Mouse (Mus musculus) forebrain, embryonic 10.5 days (tissue): ENCODE results near the gene Rcsd1. TPM values are rescaled to one million over a fixed set of nuclear protein-coding genes. Genes with fewer than 3 reads are reported as not detected.

Experiments
- DNase-seq: peaks from one replicate; pipeline ENCODE4 v3.0.0-alpha.2; 2017; ENCODE audit warnings: low spot score; ENCODE audit errors: extremely low spot score
- H3K27ac ChIP-seq: fragments of 300-500 bp; sonication (generic); 2 replicates; pipeline ENCODE4 v1.5.1; 2016; ENCODE audit warnings: mild to moderate bottlenecking
- H3K27me3 ChIP-seq: fragments of 300-500 bp; sonication (generic); 2 replicates; pipeline ENCODE4 v1.6.1; 2016; ENCODE audit warnings: mild to moderate bottlenecking; ENCODE audit not compliant: poor library complexity, severe bottlenecking
- H3K36me3 ChIP-seq: fragments of 300-500 bp; sonication (generic); replicated peaks from 2 replicates; pipeline ENCODE4 v1.6.1; 2016; ENCODE audit warnings: mild to moderate bottlenecking, moderate library complexity
- H3K4me1 ChIP-seq: fragments of 300-500 bp; sonication (generic); 2 replicates; pipeline ENCODE4 v1.6.1; 2016
- H3K4me3 ChIP-seq: fragments of 300-500 bp; sonication (generic); 2 replicates; pipeline ENCODE4 v1.5.1; 2016; ENCODE audit warnings: mild to moderate bottlenecking, moderate library complexity
- H3K9me3 ChIP-seq: fragments of 300-500 bp; sonication (generic); 2 replicates; pipeline ENCODE4 v1.6.1; 2016; ENCODE audit warnings: mild to moderate bottlenecking, moderate library complexity
- WGBS: fragments of 180-500 bp; shearing (Covaris S2); methylation state at CpG from one replicate; pipeline ENCODE4 v1.1.7; 2016; 5-methylcytosine and 5-hydroxymethylcytosine counted together
- polyA plus RNA-seq: library from polyadenylated mRNA; unstranded; fragments of >200 nt; fragmentation: Nextera tagmentation; extraction: Ambion mirVana; gene quantifications from 2 replicates; pipeline ENCODE4 v1.2.1, GENCODE M21; 2016

Gene Rcsd1
- polyA plus RNA-seq, 1 experiment from 2014 or later = 8.4 TPM

GRCm38 (mm10) chr1:165708686-165709380, 724 bp downstream of the Rcsd1 start:
- H3K4me3 ChIP-seq = peak overlapping the region; percentile 78; the same call in 1 of the 2 replicates

GRCm38 (mm10) chr1:165707640-165708322, 1.8 kb downstream of the Rcsd1 start:
- WGBS = under 1% methylated on average over 47 of the region's 47 CpGs
- peak overlapping the region; percentile 84 for H3K27ac ChIP-seq
- H3K4me1 ChIP-seq = peaks cover 23% of the 10 kb centered on the region
- no peaks in the 10 kb centered on the region for H3K36me3 ChIP-seq
- DNase-seq = peak; percentile 42
- H3K27me3 ChIP-seq = peaks cover 75% of the 10 kb centered on the region
- peak overlapping the region; percentile 78 for H3K4me3 ChIP-seq
- no peaks in the 10 kb centered on the region for H3K9me3 ChIP-seq

More at GRCm38 (mm10) chr1:165708686-165709380, 724 bp downstream of the Rcsd1 start:
- 32% methylated on average over 9 of the region's 9 CpGs for WGBS
- DNase-seq = no peak
- Histone ChIP-seq H3K9me3 (no peaks in the 10 kb centered on the region), H3K36me3 (no peaks in the 10 kb centered on the region), H3K4me1 (peaks cover 18% of the 10 kb centered on the region), H3K27me3 (peaks cover 65% of the 10 kb centered on the region), H3K27ac (no peak overlapping the region)

DNA sequence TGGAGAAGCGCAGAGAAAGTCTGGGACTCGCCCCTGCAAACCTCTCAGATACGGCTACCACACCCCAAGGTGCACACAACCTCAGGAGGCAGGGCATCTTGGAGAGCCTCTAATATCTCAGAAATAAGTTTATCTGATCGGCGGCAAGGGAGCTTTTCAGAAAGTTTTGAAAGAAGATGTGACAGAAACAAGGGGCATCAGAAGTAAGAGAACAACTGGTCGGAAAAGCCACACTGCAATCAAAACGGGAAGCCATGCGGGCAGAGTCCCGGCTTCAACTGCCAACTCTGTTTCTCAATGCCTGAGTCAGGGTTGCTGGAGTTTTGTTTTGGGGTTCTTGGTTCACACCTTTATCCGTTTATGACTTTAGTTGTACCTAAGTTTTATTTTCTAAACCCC, 2.3 kb downstream of the Rcsd1 start:
- no peak for DNase-seq
- Histone ChIP-seq H3K9me3 (no peaks in the 10 kb centered on the region), H3K4me1 (peaks cover 29% of the 10 kb centered on the region), H3K27ac (peak overlapping the region; percentile 84), H3K4me3 (peak overlapping the region; percentile 78), H3K27me3 (peaks cover 80% of the 10 kb centered on the region), H3K36me3 (no peaks in the 10 kb centered on the region)
- 16% methylated on average over 10 of the region's 10 CpGs for WGBS

DNA sequence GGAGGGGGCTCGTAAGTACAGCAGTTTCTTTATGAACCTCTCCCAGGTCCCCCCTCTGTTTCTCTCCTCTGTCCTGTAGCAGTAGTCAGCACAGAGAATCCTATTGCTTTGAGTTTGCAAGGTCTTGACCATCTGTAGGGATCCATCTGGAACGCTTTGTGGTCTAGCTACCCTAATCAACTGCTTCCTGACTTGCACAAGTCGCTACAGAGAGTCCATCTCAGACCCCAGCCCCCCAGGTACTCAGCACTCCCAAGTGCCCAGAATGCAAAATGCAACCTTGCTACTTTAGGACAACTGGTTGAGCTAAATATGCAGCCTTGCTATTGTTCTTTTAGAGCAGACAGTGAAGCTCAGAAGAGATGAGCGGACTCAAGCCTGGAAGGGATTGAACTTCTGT, 3.1 kb downstream of the Rcsd1 start:
- Histone ChIP-seq H3K27ac (peak overlapping the region; percentile 10; the same call in 1 of the 2 replicates), H3K4me1 (peaks cover 36% of the 10 kb centered on the region), H3K9me3 (no peaks in the 10 kb centered on the region), H3K36me3 (no peaks in the 10 kb centered on the region), H3K4me3 (peak overlapping the region; percentile 78; the same call in 1 of the 2 replicates), H3K27me3 (peaks cover 88% of the 10 kb centered on the region)
- DNase-seq = no peak
- WGBS = 74% methylated on average over 4 of the region's 4 CpGs

DNA sequence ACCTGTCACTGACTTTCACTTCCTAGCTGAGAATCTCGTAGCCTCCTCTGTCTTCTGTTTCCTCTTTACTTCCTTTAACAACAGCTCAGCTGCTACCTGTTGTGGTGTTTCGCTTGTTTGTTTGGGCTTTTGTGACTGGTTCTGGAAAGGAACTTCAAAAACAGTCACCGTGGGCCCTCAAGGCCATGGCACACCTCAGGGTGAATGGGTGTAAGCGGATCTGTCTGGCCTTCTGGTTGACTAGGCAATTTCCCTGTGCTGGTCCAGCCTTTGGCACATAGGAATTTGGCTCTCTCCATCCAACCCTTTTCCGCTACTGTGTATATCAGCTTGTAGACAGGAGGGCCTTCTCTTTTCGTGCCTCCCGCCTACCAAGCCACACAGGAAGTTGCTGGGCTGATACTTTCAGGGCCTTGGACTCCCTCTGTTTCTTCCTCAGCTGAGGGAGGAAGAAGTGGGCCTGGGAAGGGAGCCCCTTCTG, 3.6 kb downstream of the Rcsd1 start:
- WGBS = 83% methylated on average over 7 of the region's 7 CpGs
- DNase-seq = no peak
- peaks cover 94% of the 10 kb centered on the region for H3K27me3 ChIP-seq

DNA sequence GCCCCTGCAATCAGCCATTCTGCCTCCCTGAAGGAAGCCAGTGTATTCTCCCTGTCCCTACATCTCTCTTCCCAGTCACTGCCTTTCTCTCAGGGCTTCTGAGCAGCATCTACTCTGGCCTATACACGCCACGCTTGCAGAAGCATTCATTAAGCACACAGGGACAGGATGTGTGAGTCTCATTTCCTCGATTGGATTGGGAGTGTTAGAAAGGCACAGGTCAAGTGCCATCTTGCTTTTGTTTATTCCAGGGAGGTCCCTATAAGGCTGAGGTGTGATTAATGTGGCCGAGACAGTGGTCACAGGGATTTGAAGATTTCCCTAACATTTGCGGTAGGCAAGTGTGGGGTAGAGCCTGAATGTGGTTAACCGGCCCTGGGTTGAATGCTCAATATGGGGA, 4.2 kb downstream of the Rcsd1 start:
- Histone ChIP-seq H3K36me3 (no peaks in the 10 kb centered on the region), H3K27ac (no peak overlapping the region), H3K4me3 (no peak overlapping the region), H3K27me3 (peaks cover 97% of the 10 kb centered on the region), H3K9me3 (no peaks in the 10 kb centered on the region), H3K4me1 (peaks cover 46% of the 10 kb centered on the region)
- 76% methylated on average over 6 of the region's 6 CpGs for WGBS
- DNase-seq = no peak

More for the DNA sequence above, 3.6 kb downstream of the Rcsd1 start:
- Histone ChIP-seq H3K9me3 (no peaks in the 10 kb centered on the region), H3K36me3 (no peaks in the 10 kb centered on the region), H3K4me3 (0 out of 2 replicates have a peak overlapping the region, but pooled peaks have one; percentile 78), H3K4me1 (peaks cover 40% of the 10 kb centered on the region), H3K27ac (no peak overlapping the region)

GRCm38 (mm10) chr1:165704841-165705240, 4.7 kb downstream of the Rcsd1 start:
- Histone ChIP-seq H3K36me3 (no peaks in the 10 kb centered on the region), H3K9me3 (no peaks in the 10 kb centered on the region), H3K27me3 (peaks cover 93% of the 10 kb centered on the region), H3K4me1 (peaks cover 49% of the 10 kb centered on the region), H3K4me3 (no peak overlapping the region), H3K27ac (no peak overlapping the region)
- no peak for DNase-seq
- WGBS = 89% methylated on average over 3 of the region's 3 CpGs

- H3K4me3 ChIP-seq = peak overlapping the region; percentile 38
- H3K27me3 ChIP-seq = peaks cover 71% of the 10 kb centered on the region
- WGBS = 13% methylated on average over 19 of the region's 19 CpGs
- no peak overlapping the region for H3K27ac ChIP-seq
- peak; percentile 59 for DNase-seq
- H3K4me1 ChIP-seq = peaks cover 36% of the 10 kb centered on the region
- H3K9me3 ChIP-seq = no peaks in the 10 kb centered on the region
- no peaks in the 10 kb centered on the region for H3K36me3 ChIP-seq
Measured at GRCm38 (mm10) chr1:165702221-165703031, 7.1 kb downstream of the Rcsd1 start.

DNA sequence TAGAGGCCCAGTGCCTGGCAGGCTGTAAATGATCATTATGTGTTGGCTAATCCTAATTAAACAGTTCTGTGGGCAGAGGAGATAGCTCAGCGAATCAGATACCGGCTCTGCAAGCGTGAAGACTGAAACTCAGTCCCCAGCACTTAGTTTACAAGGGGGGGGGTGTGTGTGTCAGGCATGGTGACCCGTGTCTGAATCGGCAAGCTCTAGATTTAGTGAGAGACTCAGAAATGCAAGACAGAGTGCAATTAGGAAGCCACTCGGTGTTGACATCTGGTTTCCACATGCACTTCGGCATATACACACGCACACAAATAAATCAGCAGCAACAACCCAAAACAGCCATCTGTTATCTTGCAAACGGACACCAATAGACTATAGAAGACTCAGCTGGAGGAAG, 8.0 kb downstream of the Rcsd1 start:
- Histone ChIP-seq H3K27ac (no peak overlapping the region), H3K36me3 (no peaks in the 10 kb centered on the region), H3K9me3 (no peaks in the 10 kb centered on the region), H3K4me3 (no peak overlapping the region; the same call in 1 of the 2 replicates), H3K27me3 (peaks cover 62% of the 10 kb centered on the region), H3K4me1 (peaks cover 33% of the 10 kb centered on the region)
- no peak for DNase-seq
- 75% methylated on average over 9 of the region's 9 CpGs for WGBS

GRCm38 (mm10) chr1:165700933-165701518, 8.5 kb downstream of the Rcsd1 start:
- Histone ChIP-seq H3K4me1 (peaks cover 31% of the 10 kb centered on the region), H3K36me3 (no peaks in the 10 kb centered on the region), H3K4me3 (no peak overlapping the region; the same call in 1 of the 2 replicates), H3K27me3 (peaks cover 57% of the 10 kb centered on the region), H3K9me3 (no peaks in the 10 kb centered on the region), H3K27ac (no peak overlapping the region)
- no peak for DNase-seq
- WGBS = 77% methylated on average over 6 of the region's 6 CpGs

DNA sequence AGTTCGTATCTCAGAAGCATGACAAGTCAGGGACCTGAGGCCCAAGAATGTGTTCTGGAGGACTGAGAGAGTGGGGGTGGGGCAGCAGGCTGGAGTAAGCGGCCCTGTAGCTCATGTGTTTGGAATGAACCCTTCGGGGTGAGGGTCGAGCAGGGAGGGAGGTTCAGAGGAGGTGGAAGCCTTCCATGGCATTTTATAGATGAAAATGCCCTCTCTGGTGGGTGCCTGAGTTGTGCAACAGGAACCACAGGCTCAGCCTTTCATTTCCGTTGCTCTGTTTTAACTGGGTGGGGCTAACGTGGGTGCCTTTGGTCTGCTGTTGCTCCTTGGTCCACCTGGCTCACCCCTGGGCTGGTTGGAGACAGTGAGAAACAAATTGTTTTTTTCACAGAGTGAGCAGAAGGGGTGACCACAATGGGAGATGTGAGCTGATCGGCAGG, 9.2 kb downstream of the Rcsd1 start:
- H3K4me1 ChIP-seq = peaks cover 34% of the 10 kb centered on the region
- peaks cover 51% of the 10 kb centered on the region for H3K27me3 ChIP-seq
- H3K27ac ChIP-seq = no peak overlapping the region
- no peaks in the 10 kb centered on the region for H3K9me3 ChIP-seq
- DNase-seq = no peak
- 62% methylated on average over 7 of the region's 7 CpGs for WGBS
- no peaks in the 10 kb centered on the region for H3K36me3 ChIP-seq
- no peak overlapping the region for H3K4me3 ChIP-seq

DNA sequence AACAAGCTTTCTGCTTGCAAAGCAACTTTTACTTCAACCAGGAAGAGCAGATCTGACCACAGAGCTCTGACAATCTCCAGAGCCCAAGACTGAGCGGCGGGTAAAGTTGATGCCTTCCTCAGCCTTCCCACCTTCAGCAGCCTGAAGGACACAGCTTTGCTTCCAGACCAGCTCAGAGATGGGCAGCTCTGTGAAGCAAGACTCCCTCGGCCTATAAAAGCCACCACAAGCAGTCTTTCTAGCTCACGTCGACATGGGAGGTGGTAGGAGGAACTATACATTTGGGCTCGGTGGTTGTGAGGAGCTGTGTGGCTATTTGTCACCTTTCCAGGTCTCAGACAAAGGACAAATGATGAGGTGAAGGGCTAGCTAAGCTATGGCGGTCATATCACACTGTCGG, 11.9 kb downstream of the Rcsd1 start:
- DNase-seq = no peak
- WGBS = 84% methylated on average over 8 of the region's 8 CpGs
- no peak overlapping the region for H3K27ac ChIP-seq
- peaks cover 39% of the 10 kb centered on the region for H3K4me1 ChIP-seq
- H3K27me3 ChIP-seq = peaks cover 24% of the 10 kb centered on the region
- no peaks in the 10 kb centered on the region for H3K36me3 ChIP-seq
- no peak overlapping the region for H3K4me3 ChIP-seq
- H3K9me3 ChIP-seq = no peaks in the 10 kb centered on the region
